Mouse (Mus musculus) cerebellum, adult 2 months (tissue): ENCODE data around the gene Fam131b.

Source experiments
- CTCF ChIP-seq: fragments of 200-500 bp; IDR thresholded peaks from 2 replicates; pipeline ENCODE4 v1.5.1; 2011; ENCODE audit warnings: low read depth, mild to moderate bottlenecking, control low read depth, low read length, moderate library complexity, borderline replicate concordance; ENCODE audit not compliant: insufficient read depth
- POLR2A ChIP-seq: fragments of 200-500 bp; IDR thresholded peaks from 2 replicates; pipeline ENCODE4 v1.6.1; 2011; ENCODE audit warnings: low read length, control low read depth, borderline replicate concordance; ENCODE audit not compliant: insufficient read depth

- no peak for TF ChIP-seq CTCF
- TF ChIP-seq POLR2A: no peak
Observed at GRCm38 (mm10) chr6:42328757-42329156, 4.3 kb upstream of the Fam131b start.
